Mouse (Mus musculus): ENCODE measurements at regions not wholly inside any gene's neighbourhood (a gene's known extent, or its start where the extent isn't known, plus 50 kb on each side); places are given as distances from the start of the nearest gene placed in this dataset.
"Not testable (repeated sequence)": the region's sequence is repeated elsewhere in the genome, so short reads cannot be mapped to it uniquely, and the experiment has no call there.

DNA sequence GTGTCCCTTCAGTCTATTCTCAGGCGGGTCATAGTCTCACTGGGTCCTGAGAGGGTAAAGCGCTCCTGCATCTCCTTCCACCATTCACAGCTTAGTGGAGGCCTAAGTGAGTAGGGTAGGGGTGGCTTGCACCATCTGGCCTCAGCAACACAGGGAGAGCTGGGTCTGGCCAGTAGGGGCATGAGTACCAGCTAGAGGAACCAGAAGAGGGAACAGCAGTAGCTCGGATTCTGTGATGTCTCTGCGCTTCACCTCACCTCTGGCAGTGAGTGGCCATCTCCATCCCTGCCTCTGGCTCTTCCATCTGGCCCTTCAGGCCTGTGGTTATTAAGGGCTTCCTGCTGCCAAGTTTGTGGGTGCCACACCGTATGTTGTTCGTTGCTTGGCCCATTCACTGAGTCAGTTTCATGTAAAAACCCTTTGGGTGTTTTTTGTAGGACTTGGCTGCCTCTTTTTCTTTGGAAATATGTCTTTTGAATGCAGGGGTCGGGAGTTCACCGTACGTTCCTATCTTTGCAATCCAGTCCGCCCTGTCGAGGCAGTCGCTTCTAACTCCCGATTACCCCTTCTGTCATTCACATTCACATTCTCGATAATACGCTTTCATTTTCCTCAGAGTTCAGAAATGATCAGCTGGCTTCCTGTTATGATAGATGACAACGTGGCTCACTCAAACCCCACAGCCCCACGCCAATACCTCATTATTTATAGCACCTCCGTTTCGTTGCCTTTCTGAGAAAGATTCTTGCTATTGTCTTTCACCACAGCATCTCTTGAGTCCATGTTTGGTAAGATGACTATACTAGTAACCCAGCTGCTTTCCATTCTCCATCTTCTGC, 99.4 kb upstream of the Mrps10 start:
- DNase-seq = no peak

DNA sequence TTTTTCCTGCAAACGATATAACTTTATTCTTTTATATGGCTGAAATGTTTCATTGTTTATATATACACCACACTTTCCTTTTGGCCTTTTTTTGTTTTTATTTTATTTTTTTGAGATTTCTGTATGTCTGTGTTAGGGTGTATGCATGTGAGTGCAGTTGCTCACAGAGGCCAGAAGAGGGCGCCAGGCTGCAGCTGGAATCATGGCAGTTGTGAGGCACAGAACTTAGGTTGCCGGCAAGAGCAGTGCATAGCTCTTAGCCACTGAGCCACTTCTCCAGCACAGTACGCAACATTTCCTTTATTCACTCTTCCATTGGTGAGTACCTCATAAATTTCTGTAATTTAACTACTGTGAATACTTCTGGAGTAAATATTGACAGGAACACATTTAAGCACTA, 100.8 kb upstream of the Mrps10 start:
- no peak for DNase-seq

DNA sequence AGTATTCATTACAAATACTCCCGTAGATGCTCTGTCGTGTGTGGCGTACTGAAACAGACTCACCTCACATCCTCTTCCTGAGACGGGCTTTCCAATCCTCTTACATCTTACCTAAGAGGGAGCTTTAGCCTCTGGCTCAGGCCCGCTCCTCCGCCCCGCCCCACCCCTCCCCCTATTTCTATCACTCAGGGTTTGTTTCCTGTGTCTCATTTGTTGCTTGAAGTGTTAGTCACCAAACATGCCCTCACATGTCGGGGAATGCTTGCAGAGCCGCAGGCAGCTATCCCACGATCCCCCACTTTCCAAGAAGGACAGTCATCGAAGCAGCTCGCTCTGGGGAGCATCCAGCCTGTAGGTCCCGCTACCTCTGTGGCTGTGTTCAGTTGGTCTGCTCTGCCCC, 101.6 kb upstream of the Mrps10 start:
- DNase-seq = no peak

DNA sequence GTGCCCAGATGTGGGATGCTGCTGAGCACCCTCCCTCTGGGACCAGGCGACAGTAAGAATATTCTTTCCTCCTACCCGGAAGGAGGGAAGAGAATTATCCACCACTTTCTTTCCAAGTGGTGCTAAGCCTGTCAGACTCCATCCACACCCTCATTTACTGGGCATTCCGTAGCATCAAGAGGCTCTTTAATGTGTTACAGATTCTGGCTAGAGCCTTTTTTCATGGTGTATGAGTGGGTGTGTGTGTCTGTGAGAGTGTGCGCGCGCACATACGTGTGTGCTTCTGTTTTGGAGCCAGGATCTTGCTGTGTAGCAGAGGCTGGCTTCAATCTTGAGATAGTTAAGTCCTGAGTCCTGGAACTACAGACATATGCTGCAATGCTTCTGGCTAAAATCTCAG, 102.4 kb upstream of the Mrps10 start:
- DNase-seq = no peak

DNA sequence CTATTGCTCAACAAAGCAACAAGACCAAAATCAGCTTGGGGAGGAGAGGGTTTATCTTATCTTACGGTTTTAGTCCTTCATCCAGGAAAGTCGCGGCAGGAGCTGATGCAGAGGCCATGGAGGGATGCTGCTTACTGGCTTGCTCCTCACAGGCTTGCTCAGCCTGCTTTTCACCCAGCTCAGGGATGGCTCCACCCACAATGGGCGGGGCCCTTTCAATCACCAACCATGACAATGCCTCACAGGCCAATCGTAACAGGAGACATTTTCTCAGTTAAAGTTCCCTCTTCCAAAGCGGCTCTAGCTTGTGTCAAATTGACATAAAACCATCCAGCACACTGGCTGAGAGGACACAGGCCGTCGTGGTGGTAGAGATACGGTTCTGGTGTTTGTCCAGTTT, 105.7 kb upstream of the Mrps10 start:
- no peak for DNase-seq

DNA sequence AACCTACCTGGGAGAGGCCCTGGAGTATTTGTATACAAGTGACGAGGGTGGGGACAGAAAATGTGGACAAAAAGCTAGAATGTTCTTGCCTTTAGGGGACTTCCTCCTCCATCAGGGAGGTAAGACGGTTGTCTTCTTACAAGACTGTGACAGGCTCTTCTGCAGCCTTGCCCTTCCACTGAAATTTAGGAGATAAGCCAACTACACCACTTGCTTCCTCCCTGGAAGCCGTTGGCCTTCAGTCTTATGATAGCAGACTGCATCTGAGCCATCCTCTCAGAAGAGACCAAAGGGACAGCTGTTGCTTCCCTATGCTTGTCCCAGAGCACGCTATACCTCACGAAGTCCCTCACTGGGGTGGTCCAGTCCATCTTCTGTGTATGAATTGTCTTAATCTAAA, 106.5 kb upstream of the Mrps10 start:
- no peak for DNase-seq

DNA sequence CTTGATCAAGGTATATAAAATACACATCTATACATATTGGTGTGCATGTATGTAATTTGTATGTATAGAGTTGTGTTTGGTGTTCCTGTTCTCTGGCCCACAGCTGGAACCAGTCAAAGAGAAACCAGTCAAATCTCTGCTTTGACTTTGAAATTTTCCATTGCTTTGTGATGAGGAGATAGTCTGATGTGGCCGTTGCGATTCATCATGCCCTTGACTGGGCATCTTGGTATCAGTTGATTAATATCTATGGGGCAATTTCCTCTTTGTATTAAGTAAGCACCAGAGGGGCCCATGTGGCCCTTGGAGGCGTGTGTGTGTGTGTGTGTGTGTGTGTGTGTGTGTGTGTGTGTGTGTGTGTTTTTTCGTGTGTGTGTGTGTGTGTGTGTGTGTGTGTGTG, 107.7 kb upstream of the Mrps10 start:
- no peak for DNase-seq

DNA sequence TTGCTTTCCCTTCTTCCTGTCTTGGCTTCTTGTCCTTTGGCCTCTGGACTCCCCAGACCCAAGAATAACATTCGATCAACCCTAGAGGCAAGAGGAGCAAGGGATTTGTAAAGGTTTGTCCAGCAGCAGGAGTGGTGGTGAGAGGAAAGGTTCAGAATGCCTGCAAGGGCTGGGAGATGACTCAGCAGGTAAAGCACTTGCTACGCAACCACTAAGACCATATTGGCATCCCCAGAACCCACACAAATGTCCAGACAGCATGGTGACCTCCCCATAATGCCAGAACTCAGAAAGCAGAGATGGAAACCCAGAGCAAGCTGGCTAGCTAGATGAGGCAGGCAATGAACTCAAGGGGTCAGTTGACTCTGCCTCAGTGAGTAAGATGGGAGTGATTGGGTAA, 110.4 kb upstream of the Mrps10 start:
- DNase-seq = no peak

DNA sequence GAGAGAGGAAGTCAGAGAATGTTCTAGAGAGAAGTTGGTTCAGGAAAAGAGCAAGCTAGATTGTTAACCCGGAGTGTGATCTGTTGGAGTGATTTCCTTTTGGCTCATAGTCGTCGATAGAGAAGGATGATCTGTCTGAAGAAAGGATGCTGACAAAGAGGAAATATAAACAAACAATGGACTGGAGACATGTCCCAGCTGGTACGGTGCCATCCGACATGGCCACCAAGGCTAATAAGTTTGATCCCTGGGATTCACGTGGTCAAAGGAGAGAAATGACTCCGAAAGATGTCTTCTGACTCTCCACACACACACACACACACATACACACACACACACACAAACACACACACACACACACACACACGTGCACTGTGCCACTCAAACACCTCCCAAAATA, 113.5 kb upstream of the Mrps10 start:
- no peak for DNase-seq

DNA sequence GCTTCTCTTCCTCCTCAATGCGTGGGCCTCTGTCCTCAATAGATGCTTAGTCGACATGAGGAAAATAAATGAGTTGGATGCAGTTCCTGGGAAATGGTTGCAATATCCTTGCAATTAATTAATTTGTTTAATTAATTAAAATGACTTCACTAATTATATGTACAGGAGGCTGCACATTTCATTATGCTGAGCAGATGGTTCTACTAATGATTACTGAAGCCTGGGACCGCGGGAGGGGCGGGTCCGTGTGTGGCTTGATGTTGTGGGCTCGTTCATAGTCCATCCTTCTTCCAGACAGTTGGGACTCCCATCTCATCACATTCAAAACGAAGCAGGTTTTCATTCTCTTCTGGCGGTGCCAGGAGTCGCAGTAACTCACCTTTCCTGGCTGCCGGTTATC, 114.7 kb upstream of the Mrps10 start:
- DNase-seq = no peak

DNA sequence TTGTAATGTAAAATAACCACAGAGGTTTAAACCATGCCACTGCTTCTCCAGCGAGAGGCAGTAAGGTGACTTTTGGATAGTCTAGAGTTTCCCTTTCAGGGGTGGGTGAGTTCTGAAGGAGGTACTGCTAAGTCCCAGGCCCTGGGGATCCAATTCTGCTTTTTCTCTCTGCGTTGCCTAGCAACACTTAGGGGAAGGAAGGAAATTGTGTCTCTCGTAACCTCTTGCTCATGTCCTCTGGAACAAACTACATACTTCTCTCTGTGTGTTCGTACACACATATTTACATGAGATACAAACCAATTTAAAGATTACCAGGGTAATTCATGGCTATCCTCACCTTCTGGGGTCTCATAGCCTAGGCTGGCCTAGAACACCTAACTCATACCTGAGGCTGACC, 118.7 kb upstream of the Mrps10 start:
- DNase-seq = no peak

DNA sequence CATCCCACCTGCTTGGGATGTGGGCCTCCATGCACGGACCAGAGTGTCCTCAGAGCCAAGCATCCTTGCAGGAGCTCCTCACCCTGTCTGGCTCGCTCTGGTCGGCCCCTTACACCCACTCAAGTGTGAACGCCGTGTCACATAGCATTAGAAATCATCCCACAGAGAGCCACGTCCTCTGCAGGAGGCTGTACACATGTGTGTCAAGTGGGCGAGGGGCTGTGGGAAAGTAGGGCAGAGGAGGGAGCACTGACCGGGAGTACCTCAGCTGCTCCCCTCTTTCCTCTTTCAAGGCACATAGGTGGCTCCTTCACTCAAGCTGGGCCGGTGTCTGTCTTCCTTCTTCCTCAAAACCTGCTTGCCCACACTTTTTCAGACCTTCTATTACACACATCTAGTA, 119.5 kb upstream of the Mrps10 start:
- DNase-seq = no peak

DNA sequence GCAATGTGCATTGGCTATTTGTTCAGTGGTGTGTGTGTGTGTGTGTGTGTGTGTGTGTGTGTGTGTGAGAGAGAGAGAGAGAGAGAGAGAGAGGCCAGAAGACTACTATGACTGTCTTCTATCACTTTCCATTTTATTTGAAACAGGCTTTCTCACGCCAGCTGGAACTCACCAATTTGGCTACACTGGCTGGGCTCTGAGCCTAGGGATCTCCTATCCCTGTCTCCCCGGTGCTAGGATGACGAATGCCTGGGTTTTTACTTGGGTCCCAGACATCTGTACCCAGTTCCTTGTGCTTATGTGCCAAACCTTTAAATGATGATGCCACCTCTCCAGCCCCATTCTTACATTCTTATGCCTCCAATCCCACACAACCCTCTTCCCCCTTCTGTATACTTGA, 120.6 kb upstream of the Mrps10 start:
- DNase-seq = peak; percentile 31

DNA sequence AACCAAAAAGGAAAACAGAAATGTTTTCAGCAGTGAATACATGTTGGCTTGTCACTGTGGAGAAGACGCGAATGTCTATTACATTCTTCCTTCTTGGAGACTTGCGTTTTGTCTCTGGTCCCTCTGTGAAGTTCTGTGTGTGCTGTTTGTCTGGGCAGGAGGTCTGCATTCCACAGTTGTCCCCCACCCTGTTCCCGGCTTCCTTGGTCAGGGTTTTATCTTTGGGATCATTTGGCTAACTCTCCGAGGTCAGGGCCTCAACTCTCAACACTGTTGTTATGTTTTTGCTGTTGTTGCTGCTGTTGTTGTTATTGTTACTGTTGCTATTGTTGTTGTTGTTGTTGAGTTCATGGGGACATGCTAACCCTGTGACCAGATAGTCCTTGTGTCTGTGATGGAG, 121.2 kb upstream of the Mrps10 start:
- no peak for DNase-seq

DNA sequence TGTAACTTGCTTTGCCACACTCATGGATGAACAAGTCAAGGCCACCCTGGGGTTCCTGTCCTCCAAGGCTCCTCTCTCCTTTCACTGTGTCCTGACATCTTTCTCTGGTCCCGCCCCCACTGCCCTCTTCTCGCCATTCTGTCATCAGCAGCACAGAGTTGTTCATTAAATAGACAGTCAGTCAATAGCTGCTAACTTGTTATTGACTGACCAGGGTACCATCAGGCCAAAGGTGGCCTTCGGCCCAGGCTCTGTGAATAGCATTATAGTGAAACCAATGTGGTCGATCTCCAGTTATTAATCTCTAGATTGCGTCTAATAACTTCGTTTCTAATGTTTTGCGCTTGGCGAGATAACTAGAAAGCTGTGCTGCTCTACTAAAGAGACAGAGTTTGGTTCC, 122.1 kb upstream of the Mrps10 start:
- no peak for DNase-seq

DNA sequence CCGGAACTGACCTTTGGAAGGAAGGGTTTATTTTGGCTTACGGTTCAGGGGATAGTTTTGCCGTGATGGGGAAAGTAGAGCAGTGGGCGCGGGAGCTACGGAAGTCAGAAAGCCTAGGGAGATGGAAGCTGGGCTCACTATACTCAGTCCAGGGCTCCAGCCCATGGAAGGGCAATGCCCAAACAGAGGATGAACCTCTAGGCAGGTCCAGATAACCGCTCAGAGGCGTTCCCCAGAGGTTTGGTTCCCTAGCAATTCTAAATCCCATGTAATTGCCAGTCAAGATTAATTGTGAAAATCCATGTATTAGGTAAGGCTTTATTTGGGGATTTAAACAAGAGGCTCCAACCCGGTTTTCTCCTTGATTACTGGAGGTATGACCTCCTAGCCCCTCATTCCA, 123.1 kb upstream of the Mrps10 start:
- no peak for DNase-seq

DNA sequence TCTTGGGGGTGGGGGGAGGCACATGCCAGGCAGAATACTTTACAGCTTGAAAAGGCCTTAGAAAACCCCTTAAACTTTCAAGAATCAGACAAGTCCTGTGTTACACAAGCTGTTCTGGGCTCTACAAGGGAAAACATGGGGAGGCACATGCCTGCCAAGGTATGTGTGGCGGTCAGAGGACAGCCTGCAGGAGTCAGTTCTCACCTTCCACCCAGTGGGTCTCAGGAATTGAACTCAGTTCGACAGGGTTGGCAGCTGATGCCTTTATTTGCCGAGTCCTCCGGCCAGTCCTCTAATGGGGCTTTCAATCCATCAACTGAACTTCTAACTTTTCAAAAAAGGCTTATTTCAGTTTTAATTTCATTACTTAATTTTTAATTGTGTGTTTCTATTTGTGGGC, 129.6 kb upstream of the Mrps10 start:
- DNase-seq = no peak

DNA sequence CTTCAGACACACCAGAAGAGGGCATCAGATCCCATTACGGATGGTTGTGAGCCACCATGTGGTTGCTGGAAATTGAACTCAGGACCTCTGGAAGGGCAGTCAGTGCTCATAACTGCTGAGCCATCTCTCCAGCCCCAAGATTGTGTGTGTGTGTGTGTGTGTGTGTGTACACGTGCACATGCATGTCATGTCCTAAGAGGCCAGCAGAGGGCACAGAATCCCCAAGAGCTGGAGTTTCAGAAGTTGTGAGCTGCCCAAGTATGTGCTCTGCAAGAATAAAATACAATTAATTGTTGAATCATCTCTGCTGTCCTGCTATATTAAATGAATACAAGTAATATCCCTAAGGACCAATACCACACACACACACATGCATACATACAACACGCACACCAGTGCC, 130.8 kb upstream of the Mrps10 start:
- DNase-seq = not testable (repeated sequence)

DNA sequence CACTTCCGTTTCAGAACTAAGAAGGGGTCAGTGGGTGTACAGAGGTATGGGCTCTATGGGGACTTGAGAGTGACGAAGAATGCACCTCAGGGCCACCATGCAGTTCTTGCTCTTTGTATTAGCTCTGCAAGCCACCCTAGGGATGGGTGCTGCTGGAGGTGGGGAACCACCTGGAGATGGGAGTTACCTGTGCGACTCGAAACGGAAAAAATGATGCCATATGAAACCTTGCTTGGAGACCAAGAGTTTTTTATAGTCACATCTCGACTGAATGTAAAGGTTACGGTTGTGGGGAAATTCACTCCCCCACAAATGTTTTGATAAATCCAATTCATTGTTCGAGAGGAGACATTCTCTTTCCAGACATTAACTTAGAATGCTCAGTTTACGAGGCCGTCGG, 134.3 kb upstream of the Mrps10 start:
- DNase-seq = no peak

DNA sequence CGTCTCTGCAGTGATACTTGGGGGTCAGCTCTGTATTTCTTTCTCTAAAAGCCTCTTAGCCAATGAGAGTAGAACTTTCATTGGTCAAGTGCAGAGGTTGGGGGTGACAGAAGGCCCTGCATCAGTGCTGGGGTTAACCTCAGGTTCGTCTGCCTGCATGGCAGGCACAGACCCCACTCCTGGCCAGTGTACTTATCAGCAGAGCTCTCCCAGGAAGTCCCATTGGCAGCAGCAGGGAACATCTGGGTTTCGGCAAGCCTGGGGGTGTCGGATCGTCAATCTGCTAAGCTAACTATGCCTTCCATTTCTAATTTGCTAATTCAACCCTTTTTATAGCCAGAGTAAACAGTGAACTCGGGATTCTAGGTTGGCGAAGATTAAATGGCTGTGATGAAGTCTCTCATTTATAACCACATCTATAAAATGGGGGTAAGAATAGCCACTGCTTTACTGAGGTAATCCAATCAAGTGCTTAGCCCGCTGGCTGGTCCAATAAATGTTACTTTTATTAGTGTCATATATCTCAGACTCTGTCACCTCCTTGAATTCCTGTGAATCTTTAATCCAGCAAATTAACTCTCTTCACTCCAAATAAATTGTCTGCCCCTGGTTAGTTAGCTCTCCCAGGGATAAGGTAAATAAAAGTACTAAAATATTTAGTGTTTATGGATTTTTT, 135.5 kb upstream of the Mrps10 start:
- no peak for DNase-seq

DNA sequence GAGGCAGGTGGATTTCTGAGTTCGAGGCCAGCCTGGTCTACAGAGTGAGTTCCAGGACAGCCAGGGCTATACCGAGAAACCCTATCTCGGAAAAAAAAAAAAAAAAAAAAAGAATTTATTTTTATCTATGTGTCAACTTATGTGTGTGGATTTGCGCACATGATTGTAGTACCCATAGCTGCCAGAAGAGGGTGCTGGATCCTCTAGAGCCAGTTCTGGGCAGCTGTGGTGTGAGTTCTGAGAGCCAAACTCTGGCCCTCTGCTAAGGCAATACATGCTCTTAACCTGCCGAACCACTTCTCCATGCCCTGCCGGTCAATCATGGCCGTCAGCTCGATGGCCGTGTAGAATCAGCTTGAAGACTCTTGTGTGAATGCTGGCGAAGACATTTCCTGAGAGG, 138.0 kb upstream of the Mrps10 start:
- DNase-seq = no peak

DNA sequence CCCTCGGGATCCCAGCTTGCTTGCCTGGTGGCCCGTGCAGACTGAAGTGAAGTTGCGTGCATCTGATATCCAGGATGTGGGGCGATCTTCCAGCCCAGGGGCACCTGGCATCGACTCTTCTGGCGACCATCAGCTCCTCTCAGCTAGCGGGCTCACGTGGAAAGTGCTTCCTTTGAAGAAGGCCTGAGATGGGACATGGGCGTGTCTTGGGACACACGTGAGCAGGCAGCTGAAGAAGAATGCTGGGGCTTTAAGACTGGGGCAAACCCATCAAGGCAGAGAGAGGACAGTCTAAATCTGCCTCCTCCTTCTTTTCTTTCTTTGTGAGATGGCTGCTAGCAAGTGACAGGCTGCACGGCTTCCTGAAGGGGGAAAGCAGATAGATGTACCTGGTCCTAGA, 142.3 kb upstream of the Mrps10 start:
- no peak for DNase-seq

DNA sequence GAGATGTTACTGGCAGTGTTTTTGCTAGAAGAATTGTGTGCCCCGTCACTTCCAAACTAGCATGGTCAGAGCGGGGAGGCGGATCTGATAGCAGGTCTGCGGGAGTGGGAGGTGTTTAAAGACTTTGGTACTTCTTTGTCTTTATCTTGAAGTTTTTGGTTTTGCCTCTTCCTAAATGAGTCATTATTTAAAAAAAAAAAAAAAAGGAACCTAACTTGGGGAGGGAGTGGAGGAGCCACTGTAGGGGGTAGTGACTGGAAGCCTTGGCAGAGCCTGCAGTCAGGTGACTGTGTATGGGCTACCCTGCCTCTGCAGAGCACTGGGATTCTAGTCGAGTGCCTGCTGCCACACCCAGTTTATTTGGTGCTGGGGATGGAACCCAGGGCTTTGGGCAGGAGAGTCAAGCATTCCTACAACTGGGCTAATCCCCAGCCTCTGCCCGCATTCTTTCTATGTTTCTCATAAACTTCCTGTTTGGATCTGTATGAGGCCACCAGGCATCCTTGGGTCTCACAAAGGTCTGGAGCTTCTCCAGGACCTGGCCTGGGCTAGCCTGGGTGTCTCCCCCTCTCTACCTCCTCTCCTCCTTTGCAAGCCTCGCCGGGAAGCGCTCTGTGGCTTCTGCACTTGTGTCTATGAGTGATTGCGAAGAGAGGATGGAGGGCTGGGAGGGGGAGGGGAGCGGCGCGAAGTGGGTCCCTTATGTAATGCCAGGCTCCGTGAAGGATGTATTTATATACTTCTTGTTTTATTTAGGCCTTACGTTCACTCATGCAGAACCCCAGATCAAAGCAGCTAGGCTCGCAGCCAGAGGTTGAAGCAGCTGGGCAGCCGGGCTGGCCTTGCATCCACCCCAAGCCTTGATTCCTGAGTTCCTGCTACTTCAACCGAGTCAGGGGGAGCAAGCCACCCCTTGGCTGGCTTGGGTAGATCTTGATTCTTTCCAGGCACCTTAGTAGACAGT, 143.1 kb upstream of the Mrps10 start:
- DNase-seq = peak; percentile 31

All from right cerebral cortex, postnatal 25 days (tissue).